In the genomic region with DNA sequence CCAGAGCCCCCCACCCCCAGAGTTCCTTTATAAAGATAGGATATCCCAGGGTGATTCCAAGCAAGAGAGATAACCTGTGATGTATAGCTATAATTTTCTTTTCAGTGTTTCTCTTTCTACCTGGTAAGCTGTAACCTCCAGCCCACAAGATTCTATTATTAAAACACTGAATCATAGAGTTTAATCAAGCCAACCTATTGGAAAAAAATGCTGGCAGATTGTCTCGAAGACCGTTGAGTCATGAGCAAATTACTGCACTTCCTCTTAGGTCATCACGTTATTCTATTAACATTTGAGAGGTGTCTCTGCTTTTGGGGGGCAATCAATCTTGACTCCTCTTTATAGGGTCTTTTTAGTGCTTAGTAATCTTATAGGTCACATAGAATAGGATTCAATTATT, we compare ENCODE assay signal across 18 mouse cellular contexts.
DNase-seq lines count a peak whose midpoint lies in the region.
"Had no signal": no experiment of that assay in that cellular context is flagged by ENCODE, and none has a peak within 500 bp of the region (broad histone marks: within the 10 kb centered on the region; RNA-seq: fewer than 3 reads in every experiment).

No protein-coding gene starts in this region.

- no peaks in the 10 kb centered on the region for H3K27me3 ChIP-seq in limb, embryonic 10.5 days (ENCODE audit: low read depth, poor library complexity, severe bottlenecking)
- H3K27me3 ChIP-seq: CH12.LX had no signal

- H3K4me1 ChIP-seq in limb, embryonic 10.5 days = no peaks in the 10 kb centered on the region

- WGBS in limb, embryonic 10.5 days = 92% methylated on average over 3 of the region's 3 CpGs

- H3K27ac ChIP-seq in limb, embryonic 10.5 days = no peak overlapping the region

- no peak overlapping the region for H3K4me3 ChIP-seq in limb, embryonic 10.5 days

- H3K9me3 ChIP-seq in limb, embryonic 10.5 days (replicated peaks) = no peaks in the 10 kb centered on the region
- H3K9me3 ChIP-seq: G1E had no signal

- peak; percentile 21 for DNase-seq in 3T3-L1 (ENCODE audit: low read depth, low spot score)
- DNase-seq in brain, adult 2 months (ENCODE audit: low read depth, low spot score) = peak; percentile 51
- DNase-seq in T-cell, adult 2 months (ENCODE audit: low spot score) = no peak
- no peak for DNase-seq in limb, embryonic 10.5 days (ENCODE audit: low spot score)
- DNase-seq: adrenal gland, adult 2 months; adrenal gland, adult 8-10 months; adrenal gland, postnatal 10 days; adrenal gland, postnatal 14 days; adrenal gland, postnatal 25 days; adrenal gland, postnatal 36 days; B cell, adult 2 months; cerebellum, adult 11 months; cerebellum, adult 11-12 months; cerebellum, adult 18-20 months; cerebellum, adult 8-10 months; cerebellum, adult 9-10 months had no signal

- no peaks in the 10 kb centered on the region for H3K36me3 ChIP-seq in limb, embryonic 10.5 days
- H3K36me3 ChIP-seq: G1E had no signal

Comparison
In these comparisons a context has a peak if more than half of its experiments do, and no peak if none do; other contexts are left out.
1. DNase-seq: peak in 3T3-L1 (single experiment) and brain, adult 2 months (single experiment); none in T-cell, adult 2 months (single experiment) and limb, embryonic 10.5 days (single experiment).